Mouse (Mus musculus): ENCODE results near the gene Eif3k. TPM values are rescaled to one million over a fixed set of nuclear protein-coding genes. Genes with fewer than 3 reads are reported as not detected.

Eif3k gene
- 580 and 617 TPM in 2 replicates for polyA plus RNA-seq (2021; fragmentation: Nextera tagmentation)
- long read RNA-seq, experiment 1, transcript Eif3k-201 (8 exons, 774 nt) = major isoform, 334 of 360 reads
- long read RNA-seq, experiment 1, transcript Eif3k-202 (7 exons, 647 nt) = minor isoform, 6 of 360 reads
- long read RNA-seq, experiment 1, partial matches to known transcripts = 10 of 360 reads
- long read RNA-seq, experiment 1, other reads (novel, unspliced or antisense) = 10 of 360 reads
- long read RNA-seq, experiment 2, transcript Eif3k-201 (8 exons, 774 nt) = major isoform, 48 of 55 reads
- long read RNA-seq, experiment 2, partial matches to known transcripts = 2 of 55 reads
- long read RNA-seq, experiment 2, other reads (novel, unspliced or antisense) = 5 of 55 reads

GRCm38 (mm10) chr7:28981651-28982273 lies at the start of gene Eif3k, which contains the start of gene Map4k1:
Gene Eif3k (minus strand): TSS chr7:28981864.
Gene Map4k1 (plus strand): TSS chr7:28982050.

GRCm38 (mm10) chr7:28961927-28962670 lies 19.6 kb downstream of the Eif3k start, which contains the start of gene Actn4:
Gene Actn4 (minus strand): TSS chr7:28962340.

Other genes with a start within 250 kb of the Eif3k start
- gene Mrps12, start 240.0 kb downstream of the Eif3k start, polyA plus RNA-seq (2021; fragmentation: Nextera tagmentation) = 263 and 268 TPM in 2 replicates
- 11.6 and 13.2 TPM in 2 replicates for gene Sars2, start 239.9 kb downstream of the Eif3k start, polyA plus RNA-seq (2021; fragmentation: Nextera tagmentation)
- gene Ccer2, start 225.7 kb downstream of the Eif3k start, polyA plus RNA-seq (2021; fragmentation: Nextera tagmentation) = 0.69 and 1.0 TPM in 2 replicates
- 156 and 178 TPM in 2 replicates for gene Sirt2, start 215.1 kb downstream of the Eif3k start, polyA plus RNA-seq (2021; fragmentation: Nextera tagmentation)
- 53.0 and 54.7 TPM in 2 replicates for gene Nfkbib, start 214.4 kb downstream of the Eif3k start, polyA plus RNA-seq (2021; fragmentation: Nextera tagmentation)
- 2.7 and 3.0 TPM in 2 replicates for gene Rinl, start 192.9 kb downstream of the Eif3k start, polyA plus RNA-seq (2021; fragmentation: Nextera tagmentation)
- 59.9 and 81.2 TPM in 2 replicates for gene Hnrnpl, start 173.3 kb downstream of the Eif3k start, polyA plus RNA-seq (2021; fragmentation: Nextera tagmentation)
- 166 and 175 TPM in 2 replicates for gene Ech1, start 156.6 kb downstream of the Eif3k start, polyA plus RNA-seq (2021; fragmentation: Nextera tagmentation)
- gene Lgals4, start 148.0 kb downstream of the Eif3k start, polyA plus RNA-seq (2021; fragmentation: Nextera tagmentation) = 0.19 and 0.28 TPM in 2 replicates
- 0.39 TPM in 1 of 2 replicates, not detected in the other for gene Lgals7, start 118.0 kb downstream of the Eif3k start, polyA plus RNA-seq (2021; fragmentation: Nextera tagmentation)
- 0.29 and 0.36 TPM in 2 replicates for gene Capn12, start 100.4 kb downstream of the Eif3k start, polyA plus RNA-seq (2021; fragmentation: Nextera tagmentation)
- 90.7 and 101 TPM in 2 replicates for gene Actn4, start 19.5 kb downstream of the Eif3k start, polyA plus RNA-seq (2021; fragmentation: Nextera tagmentation)
- gene Map4k1, start 186 bp upstream of the Eif3k start, polyA plus RNA-seq (2021; fragmentation: Nextera tagmentation) = 0.26 and 0.45 TPM in 2 replicates
- gene Ryr1, start 143.3 kb upstream of the Eif3k start, polyA plus RNA-seq (2021; fragmentation: Nextera tagmentation) = 2.2 and 2.4 TPM in 2 replicates
- 0.08 and 0.52 TPM in 2 replicates for gene Rasgrp4, start 153.0 kb upstream of the Eif3k start, polyA plus RNA-seq (2021; fragmentation: Nextera tagmentation)
- 60.6 and 63.0 TPM in 2 replicates for gene Fam98c, start 174.4 kb upstream of the Eif3k start, polyA plus RNA-seq (2021; fragmentation: Nextera tagmentation)
- 0.11 and 0.20 TPM in 2 replicates for gene Ggn, start 188.3 kb upstream of the Eif3k start, polyA plus RNA-seq (2021; fragmentation: Nextera tagmentation)
- gene Spred3, start 188.5 kb upstream of the Eif3k start, polyA plus RNA-seq (2021; fragmentation: Nextera tagmentation) = 2.1 and 2.8 TPM in 2 replicates
- gene Psmd8, start 198.8 kb upstream of the Eif3k start, polyA plus RNA-seq (2021; fragmentation: Nextera tagmentation) = 253 and 274 TPM in 2 replicates
- gene Catsperg1, start 232.2 kb upstream of the Eif3k start, polyA plus RNA-seq (2021; fragmentation: Nextera tagmentation) = not detected in 2 replicates